Mouse (Mus musculus) heart, embryonic 15.5 days (tissue): Measurements from ENCODE around the gene Traf4. TPM values are rescaled to one million over a fixed set of nuclear protein-coding genes. Genes with fewer than 3 reads are reported as not detected.
A peak's percentile ranks its signal among the peaks of the same experiment; 100 is the strongest.

Source experiments
- ATAC-seq: fragments of 200-750 bp; cut with Nextera tagmentation; replicated peaks from 2 replicates; pipeline ENCODE4 v1.8.0; 2017; ENCODE audit warnings: low read depth, moderate TSS enrichment; ENCODE audit not compliant: insufficient number of reproducible peaks, insufficient read depth, low FRiP score
- H3K27ac ChIP-seq: fragments of 300-500 bp; sonication (generic); 2 replicates; pipeline ENCODE4 v1.5.1; 2015; ENCODE audit warnings: mild to moderate bottlenecking, inconsistent platforms
- H3K27me3 ChIP-seq: fragments of 300-500 bp; sonication (generic); 2 replicates; pipeline ENCODE4 v1.6.1; 2015; ENCODE audit warnings: inconsistent platforms
- H3K36me3 ChIP-seq: fragments of 300-500 bp; sonication (generic); 2 replicates; pipeline ENCODE4 v1.6.1; 2015; ENCODE audit warnings: mild to moderate bottlenecking, inconsistent platforms
- H3K4me1 ChIP-seq: fragments of 300-500 bp; sonication (generic); replicated peaks from 2 replicates; pipeline ENCODE4 v1.6.1; 2015; ENCODE audit warnings: inconsistent platforms
- H3K4me2 ChIP-seq: fragments of 300-500 bp; sonication (generic); 2 replicates; pipeline ENCODE4 v1.6.1; 2015; ENCODE audit warnings: inconsistent platforms, mild to moderate bottlenecking, moderate library complexity
- H3K4me3 ChIP-seq: fragments of 300-500 bp; sonication (generic); 2 replicates; pipeline ENCODE4 v1.5.1; 2015; ENCODE audit warnings: mild to moderate bottlenecking, inconsistent platforms
- H3K9ac ChIP-seq: fragments of 300-500 bp; sonication (generic); 2 replicates; pipeline ENCODE4 v1.6.1; 2015; ENCODE audit warnings: mild to moderate bottlenecking, inconsistent platforms
- H3K9me3 ChIP-seq: fragments of 300-500 bp; sonication (generic); replicated peaks from 2 replicates; pipeline ENCODE4 v1.6.1; 2016; ENCODE audit warnings: inconsistent platforms
- WGBS: fragments of 180-500 bp; shearing (Covaris S2); methylation state at CpG from one replicate; pipeline ENCODE4 v1.1.7; 2015; ENCODE audit warnings: mixed read lengths; 5-methylcytosine and 5-hydroxymethylcytosine counted together
- polyA plus RNA-seq: library from polyadenylated mRNA; unstranded; fragments of >200 nt; fragmentation: Nextera tagmentation; extraction: Ambion mirVana; gene quantifications from 2 replicates; pipeline ENCODE4 v1.2.1, GENCODE M21; 2015

Gene Traf4
- polyA plus RNA-seq, 1 experiment from 2014 or later: 30.8 TPM

GRCm38 (mm10) chr11:78134344-78134743, 31.0 kb downstream of the Traf4 start:
- Histone ChIP-seq H3K27me3 (no peaks in the 10 kb centered on the region), H3K4me3 (no peak overlapping the region), H3K9ac (no peak overlapping the region), H3K4me1 (peaks cover 19% of the 10 kb centered on the region), H3K27ac (no peak overlapping the region), H3K9me3 (no peaks in the 10 kb centered on the region), H3K36me3 (no peaks in the 10 kb centered on the region), H3K4me2 (no peak overlapping the region)
- 78% methylated on average over 3 of the region's 3 CpGs for WGBS
- ATAC-seq: no peak

DNA sequence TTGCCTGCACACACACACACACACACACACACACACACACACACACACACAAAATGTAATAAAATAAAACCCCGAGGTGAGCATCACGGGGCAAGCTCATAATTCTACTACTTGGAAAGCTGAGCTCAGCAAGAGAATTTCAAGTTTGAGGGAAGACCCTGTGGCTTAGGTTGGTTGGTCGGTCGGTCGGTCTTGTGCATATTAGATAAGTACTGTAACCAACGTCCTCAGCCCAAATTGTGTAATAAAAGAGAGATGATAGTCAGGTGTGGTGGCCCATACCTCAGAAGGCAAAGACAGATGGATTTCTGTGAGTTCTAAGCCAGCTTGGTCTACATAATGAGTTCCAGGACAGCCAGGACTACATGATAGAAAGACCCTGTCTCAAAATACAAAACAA, 31.5 kb downstream of the Traf4 start:
- ATAC-seq: no peak
- Histone ChIP-seq H3K4me2 (no peak overlapping the region), H3K4me3 (no peak overlapping the region), H3K27me3 (no peaks in the 10 kb centered on the region), H3K9me3 (no peaks in the 10 kb centered on the region), H3K36me3 (no peaks in the 10 kb centered on the region), H3K4me1 (peaks cover 23% of the 10 kb centered on the region), H3K27ac (no peak overlapping the region), H3K9ac (no peak overlapping the region)
- 91% methylated on average over 6 of the region's 6 CpGs for WGBS

DNA sequence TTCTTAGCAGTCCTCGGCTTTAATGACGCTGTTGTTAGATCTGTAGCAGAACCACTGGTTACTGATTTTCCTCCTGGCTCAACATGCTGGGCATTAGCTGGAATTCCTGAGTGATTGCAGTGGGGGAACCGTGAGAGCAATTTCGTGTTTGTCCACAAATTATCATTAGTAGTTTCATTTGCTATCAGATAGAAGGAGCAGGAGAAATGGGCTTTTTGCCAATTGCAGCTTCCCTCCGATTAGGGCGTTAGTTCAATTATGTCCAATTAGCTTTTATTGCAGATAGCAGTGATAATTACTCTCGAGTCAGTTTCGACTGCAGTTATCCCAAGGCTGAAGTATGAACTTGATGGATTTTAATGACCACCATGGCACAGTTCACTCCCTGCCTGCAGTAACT, 35.9 kb downstream of the Traf4 start:
- no peak for ATAC-seq
- H3K9ac ChIP-seq: no peak overlapping the region
- H3K9me3 ChIP-seq: no peaks in the 10 kb centered on the region
- peak overlapping the region; percentile 31; the same call in 1 of the 2 replicates for H3K27ac ChIP-seq
- no peaks in the 10 kb centered on the region for H3K36me3 ChIP-seq
- no peak overlapping the region for H3K4me2 ChIP-seq
- H3K4me3 ChIP-seq: no peak overlapping the region
- WGBS: 54% methylated on average over 8 of the region's 8 CpGs
- peaks cover 22% of the 10 kb centered on the region for H3K4me1 ChIP-seq
- H3K27me3 ChIP-seq: no peaks in the 10 kb centered on the region

GRCm38 (mm10) chr11:78126739-78127138, 38.6 kb downstream of the Traf4 start:
- peaks cover 17% of the 10 kb centered on the region for H3K4me1 ChIP-seq
- WGBS: 69% methylated on average over 4 of the region's 4 CpGs
- H3K4me2 ChIP-seq: no peak overlapping the region
- no peaks in the 10 kb centered on the region for H3K36me3 ChIP-seq
- no peaks in the 10 kb centered on the region for H3K27me3 ChIP-seq
- no peak overlapping the region for H3K4me3 ChIP-seq
- no peak for ATAC-seq
- H3K9me3 ChIP-seq: no peaks in the 10 kb centered on the region
- no peak overlapping the region for H3K27ac ChIP-seq
- H3K9ac ChIP-seq: no peak overlapping the region

- H3K36me3 ChIP-seq: no peaks in the 10 kb centered on the region
- 65% methylated on average over 6 of the region's 6 CpGs for whole genome bisulfite sequencing
- no peak overlapping the region for H3K9ac ChIP-seq
- no peak for ATAC-seq
- no peaks in the 10 kb centered on the region for H3K27me3 ChIP-seq
- H3K9me3 ChIP-seq: no peaks in the 10 kb centered on the region
- H3K4me1 ChIP-seq: peaks cover 23% of the 10 kb centered on the region
- no peak overlapping the region for H3K4me2 ChIP-seq
- no peak overlapping the region for H3K27ac ChIP-seq
- no peak overlapping the region for H3K4me3 ChIP-seq
Observed at GRCm38 (mm10) chr11:78125691-78126090, 39.7 kb downstream of the Traf4 start.

GRCm38 (mm10) chr11:78123782-78124181, 41.6 kb downstream of the Traf4 start:
- Histone ChIP-seq H3K4me1 (peaks cover 33% of the 10 kb centered on the region), H3K27ac (no peak overlapping the region), H3K36me3 (no peaks in the 10 kb centered on the region), H3K9ac (no peak overlapping the region), H3K4me2 (no peak overlapping the region), H3K9me3 (no peaks in the 10 kb centered on the region), H3K27me3 (no peaks in the 10 kb centered on the region), H3K4me3 (no peak overlapping the region)
- ATAC-seq: no peak

- Histone ChIP-seq H3K4me3 (no peak overlapping the region), H3K9me3 (no peaks in the 10 kb centered on the region), H3K27me3 (no peaks in the 10 kb centered on the region), H3K4me2 (no peak overlapping the region), H3K4me1 (peaks cover 33% of the 10 kb centered on the region), H3K9ac (no peak overlapping the region), H3K36me3 (no peaks in the 10 kb centered on the region), H3K27ac (no peak overlapping the region)
- no peak for ATAC-seq
- WGBS: 66% methylated on average over 4 of the region's 4 CpGs
Observed at GRCm38 (mm10) chr11:78122815-78123214, 42.6 kb downstream of the Traf4 start.

GRCm38 (mm10) chr11:78121176-78121575, 44.2 kb downstream of the Traf4 start:
- peaks cover 38% of the 10 kb centered on the region for H3K4me1 ChIP-seq
- WGBS: 44% methylated on average over 5 of the region's 5 CpGs
- ATAC-seq: no peak

GRCm38 (mm10) chr11:78119898-78120297, 45.5 kb downstream of the Traf4 start:
- WGBS: 60% methylated on average over 8 of the region's 8 CpGs
- 0 out of 2 replicates have a peak overlapping the region, but pooled peaks have one; percentile 16 for H3K27ac ChIP-seq

More at GRCm38 (mm10) chr11:78121176-78121575, 44.2 kb downstream of the Traf4 start:
- H3K36me3 ChIP-seq: no peaks in the 10 kb centered on the region
- H3K4me2 ChIP-seq: no peak overlapping the region
- H3K4me3 ChIP-seq: no peak overlapping the region
- H3K9me3 ChIP-seq: no peaks in the 10 kb centered on the region
- no peak overlapping the region for H3K9ac ChIP-seq
- H3K27ac ChIP-seq: 0 out of 2 replicates have a peak overlapping the region, but pooled peaks have one; percentile 16
- H3K27me3 ChIP-seq: no peaks in the 10 kb centered on the region

GRCm38 (mm10) chr11:78118467-78118866, 46.9 kb downstream of the Traf4 start:
- no peak overlapping the region for H3K4me3 ChIP-seq
- ATAC-seq: no peak

More at GRCm38 (mm10) chr11:78119898-78120297, 45.5 kb downstream of the Traf4 start:
- no peak overlapping the region for H3K9ac ChIP-seq
- no peak for ATAC-seq
- H3K4me1 ChIP-seq: peaks cover 43% of the 10 kb centered on the region
- no peaks in the 10 kb centered on the region for H3K36me3 ChIP-seq
- no peaks in the 10 kb centered on the region for H3K27me3 ChIP-seq
- H3K9me3 ChIP-seq: no peaks in the 10 kb centered on the region
- H3K4me3 ChIP-seq: no peak overlapping the region
- H3K4me2 ChIP-seq: no peak overlapping the region

DNA sequence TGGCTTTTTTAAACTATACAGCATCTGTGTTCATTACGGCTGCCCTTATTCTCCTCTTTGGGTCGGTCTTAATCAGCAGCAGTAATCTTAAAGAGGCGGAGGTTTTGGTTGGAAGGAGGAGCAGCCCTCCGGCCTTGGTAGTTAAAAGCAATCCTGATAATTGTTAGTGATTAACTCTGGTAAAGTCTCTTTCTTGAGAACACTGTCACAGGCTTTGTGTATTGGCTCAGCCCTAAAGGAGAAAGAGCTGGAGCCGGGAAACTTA, 49.3 kb downstream of the Traf4 start:
- Histone ChIP-seq H3K9me3 (no peaks in the 10 kb centered on the region), H3K4me2 (peak overlapping the region; percentile 89), H3K9ac (peak overlapping the region; percentile 77), H3K4me1 (peaks cover 46% of the 10 kb centered on the region), H3K27ac (peak overlapping the region; percentile 73), H3K4me3 (peak overlapping the region; percentile 71), H3K36me3 (no peaks in the 10 kb centered on the region), H3K27me3 (no peaks in the 10 kb centered on the region)
- ATAC-seq: no peak
- WGBS: 17% methylated on average over 5 of the region's 5 CpGs

More at GRCm38 (mm10) chr11:78118467-78118866, 46.9 kb downstream of the Traf4 start:
- Histone ChIP-seq H3K9ac (no peak overlapping the region), H3K27me3 (no peaks in the 10 kb centered on the region), H3K9me3 (no peaks in the 10 kb centered on the region), H3K4me1 (peaks cover 49% of the 10 kb centered on the region), H3K27ac (no peak overlapping the region), H3K4me2 (no peak overlapping the region), H3K36me3 (no peaks in the 10 kb centered on the region)

DNA sequence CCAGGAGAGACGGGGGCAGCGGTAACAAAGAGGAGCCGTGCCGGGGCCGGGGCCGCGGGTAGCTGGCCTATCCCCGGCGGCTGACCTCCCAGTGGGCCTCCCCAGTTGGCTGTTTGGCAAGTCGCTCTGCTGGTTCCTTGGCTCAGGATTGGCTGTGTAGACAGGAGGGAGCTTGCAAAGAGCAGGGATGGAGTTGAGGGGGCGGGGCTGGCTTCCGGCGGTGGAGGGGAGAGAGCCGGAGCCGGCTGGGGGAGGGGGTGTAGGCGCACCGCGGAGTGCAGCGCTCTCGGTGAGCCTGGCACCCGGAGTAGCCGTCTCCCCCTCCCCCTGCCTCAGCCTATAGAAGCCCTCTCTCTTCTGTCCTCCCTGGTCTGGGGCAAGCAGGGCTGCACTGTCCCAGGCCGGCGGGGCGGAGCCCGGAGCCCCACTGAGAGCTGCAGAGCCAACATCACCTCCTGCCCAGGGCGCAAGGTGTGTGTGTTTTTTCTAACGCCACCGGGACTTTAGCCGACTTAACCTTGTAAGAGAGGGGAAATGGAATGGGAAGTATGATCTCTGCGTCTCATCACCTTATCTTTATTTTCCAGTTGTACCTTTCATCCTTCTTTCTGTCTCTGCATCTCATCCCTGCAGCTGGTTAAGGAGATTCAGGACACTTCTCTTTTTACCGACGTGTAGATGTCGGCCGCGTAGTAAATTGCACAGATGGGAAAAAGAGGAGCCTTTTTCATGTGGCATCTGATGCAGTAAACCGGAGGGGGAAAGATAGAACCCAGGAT, 49.8 kb downstream of the Traf4 start:
- WGBS: under 1% methylated on average over 37 of the region's 37 CpGs
- Histone ChIP-seq H3K9ac (peak overlapping the region; percentile 77), H3K27ac (peak overlapping the region; percentile 74), H3K27me3 (no peaks in the 10 kb centered on the region), H3K36me3 (no peaks in the 10 kb centered on the region), H3K4me3 (peak overlapping the region; percentile 71), H3K4me1 (peaks cover 41% of the 10 kb centered on the region), H3K9me3 (no peaks in the 10 kb centered on the region), H3K4me2 (peak overlapping the region; percentile 89)
- ATAC-seq: peak; percentile 99
